Mouse (Mus musculus) lung, adult 2 months (tissue): ENCODE results near the gene Arl6ip5. TPM values are rescaled to one million over a fixed set of nuclear protein-coding genes. Genes with fewer than 3 reads are reported as not detected.

Source experiments
- DNase-seq: peaks from one replicate; pipeline ENCODE4 v3.0.0; 2022
- H3K4me1 ChIP-seq: fragments of 200-500 bp; 2 replicates; pipeline ENCODE4 v1.6.1; 2011; ENCODE audit warnings: low read length; ENCODE audit not compliant: control insufficient read depth, insufficient read depth
- H3K4me3 ChIP-seq: fragments of 200-500 bp; replicated peaks from 2 replicates; pipeline ENCODE3; 2011; ENCODE audit warnings: low read depth, mild to moderate bottlenecking, control low read depth, low read length; ENCODE audit errors: extremely low read depth
- CTCF ChIP-seq: fragments of 200-500 bp; IDR thresholded peaks from 2 replicates; pipeline ENCODE4 v1.5.1; 2011; ENCODE audit warnings: mild to moderate bottlenecking, low read length, control low read depth; ENCODE audit not compliant: insufficient read depth
- POLR2A ChIP-seq: fragments of 200-500 bp; IDR thresholded peaks from 2 replicates; pipeline ENCODE4 v1.6.1; 2011; ENCODE audit warnings: low read depth, mild to moderate bottlenecking, control low read depth, low read length, borderline replicate concordance; ENCODE audit errors: extremely low read depth
- WGBS: fragments of 180-500 bp; shearing (Covaris S2); methylation state at CpG from one replicate; pipeline ENCODE4 v1.1.7; 2018; 5-methylcytosine and 5-hydroxymethylcytosine counted together
- polyA plus RNA-seq: library from polyadenylated mRNA; depleted of rRNA; stranded (reverse); fragments of >200 nt; gene quantifications from 2 replicates; pipeline ENCODE4 v1.2.3, GENCODE M21; 2012

Arl6ip5 gene
- polyA plus RNA-seq, 1 experiment: 80.0 TPM

DNA sequence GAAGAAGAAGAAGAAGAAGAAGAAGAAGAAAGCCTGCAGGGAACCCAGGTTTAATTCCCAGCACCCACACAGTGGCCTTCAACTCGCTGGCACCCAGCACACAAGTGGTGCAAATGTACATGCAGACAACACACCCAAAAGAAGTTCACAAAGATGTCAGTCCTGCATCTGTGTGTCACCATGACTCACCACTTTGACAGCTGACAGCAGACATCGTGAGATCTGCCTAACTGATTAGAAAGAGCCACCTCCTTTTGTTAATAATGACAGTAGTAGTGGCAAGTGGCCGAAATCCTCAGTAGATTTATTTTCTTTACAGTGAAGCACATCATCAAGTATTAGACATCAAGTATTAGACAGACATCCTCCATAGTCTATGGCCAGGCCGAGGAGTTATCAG lies 3.4 kb upstream of the Arl6ip5 start:
- 64% methylated on average over 4 of the region's 4 CpGs for WGBS

DNA sequence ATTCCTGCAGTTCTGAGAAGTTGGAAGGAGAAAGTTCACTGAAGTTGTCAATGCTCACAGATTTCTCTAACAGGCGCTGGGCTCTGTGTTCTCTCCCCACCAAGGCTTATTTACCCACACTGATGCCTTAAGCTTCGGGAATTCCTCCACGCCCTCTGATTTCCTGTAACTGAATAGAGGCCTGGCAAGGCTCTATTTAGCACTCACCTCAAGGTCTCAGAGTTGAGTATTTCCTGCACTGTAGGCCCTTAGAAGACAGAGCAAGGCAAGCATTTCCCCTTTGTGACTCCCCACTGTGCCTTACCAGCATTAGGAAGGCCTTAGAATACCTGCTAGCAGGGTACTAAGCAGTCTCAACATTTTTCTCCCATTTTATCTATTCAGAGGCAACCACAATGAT lies 2.1 kb upstream of the Arl6ip5 start:
- 33% methylated on average over 3 of the region's 3 CpGs for WGBS
- DNase-seq: no peak
- no peak overlapping the region for H3K4me3 ChIP-seq
- TF ChIP-seq POLR2A: no peak
- no peak for TF ChIP-seq CTCF
- peaks cover 15% of the 10 kb centered on the region for H3K4me1 ChIP-seq

More for the DNA sequence above, 3.4 kb upstream of the Arl6ip5 start:
- Histone ChIP-seq H3K4me1 (peaks cover 14% of the 10 kb centered on the region), H3K4me3 (no peak overlapping the region)
- TF ChIP-seq POLR2A (no peak), CTCF (no peak)
- DNase-seq: no peak

DNA sequence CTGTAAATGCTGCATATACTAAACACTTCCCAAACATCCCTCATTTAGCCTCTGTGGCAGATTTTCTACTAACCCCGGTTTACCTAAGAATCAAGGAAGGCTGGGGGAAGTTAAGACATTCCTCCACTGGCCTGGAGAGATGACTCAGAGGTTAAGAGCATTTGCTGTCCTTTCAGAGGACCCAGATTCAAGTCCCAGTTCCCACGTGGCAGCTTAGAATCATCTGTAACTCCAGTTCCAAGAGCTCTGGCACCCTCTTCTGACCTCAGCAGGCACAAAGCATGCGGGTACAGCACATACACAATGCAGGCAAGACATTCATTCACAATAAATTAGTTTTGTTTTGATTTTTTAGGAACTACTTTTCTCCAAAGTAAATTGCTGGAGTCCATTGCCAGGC lies 1.3 kb upstream of the Arl6ip5 start:
- TF ChIP-seq CTCF: 0 out of 2 replicates have a peak, but pooled peaks have one; percentile 7
- TF ChIP-seq POLR2A: no peak
- no peak overlapping the region for H3K4me3 ChIP-seq
- peaks cover 19% of the 10 kb centered on the region for H3K4me1 ChIP-seq
- DNase-seq: no peak
- 43% methylated on average over 3 of the region's 3 CpGs for WGBS

DNA sequence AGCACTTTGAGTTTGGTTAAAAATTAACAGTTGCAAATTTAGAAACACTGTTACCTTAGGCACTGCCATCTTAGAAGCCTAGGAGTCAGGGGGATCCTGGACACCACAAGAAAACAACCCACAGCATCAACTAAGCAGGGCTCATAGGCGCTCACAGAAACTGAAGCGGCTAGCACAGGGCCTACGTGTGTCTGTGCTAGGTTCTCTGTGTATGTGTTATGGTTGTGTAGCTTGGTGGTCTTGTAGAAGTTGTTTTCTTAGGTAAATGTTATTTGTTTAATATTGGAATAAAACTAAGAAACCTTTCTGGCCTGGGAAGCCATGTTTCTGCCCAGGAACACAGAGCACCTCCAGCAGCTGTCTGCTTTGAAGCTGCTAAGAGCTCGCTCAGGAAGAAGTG lies 738 bp upstream of the Arl6ip5 start:
- Histone ChIP-seq H3K4me3 (no peak overlapping the region), H3K4me1 (peaks cover 13% of the 10 kb centered on the region)
- no peak for DNase-seq
- no peak for TF ChIP-seq POLR2A
- no peak for TF ChIP-seq CTCF
- WGBS: 88% methylated on average over 4 of the region's 4 CpGs

DNA sequence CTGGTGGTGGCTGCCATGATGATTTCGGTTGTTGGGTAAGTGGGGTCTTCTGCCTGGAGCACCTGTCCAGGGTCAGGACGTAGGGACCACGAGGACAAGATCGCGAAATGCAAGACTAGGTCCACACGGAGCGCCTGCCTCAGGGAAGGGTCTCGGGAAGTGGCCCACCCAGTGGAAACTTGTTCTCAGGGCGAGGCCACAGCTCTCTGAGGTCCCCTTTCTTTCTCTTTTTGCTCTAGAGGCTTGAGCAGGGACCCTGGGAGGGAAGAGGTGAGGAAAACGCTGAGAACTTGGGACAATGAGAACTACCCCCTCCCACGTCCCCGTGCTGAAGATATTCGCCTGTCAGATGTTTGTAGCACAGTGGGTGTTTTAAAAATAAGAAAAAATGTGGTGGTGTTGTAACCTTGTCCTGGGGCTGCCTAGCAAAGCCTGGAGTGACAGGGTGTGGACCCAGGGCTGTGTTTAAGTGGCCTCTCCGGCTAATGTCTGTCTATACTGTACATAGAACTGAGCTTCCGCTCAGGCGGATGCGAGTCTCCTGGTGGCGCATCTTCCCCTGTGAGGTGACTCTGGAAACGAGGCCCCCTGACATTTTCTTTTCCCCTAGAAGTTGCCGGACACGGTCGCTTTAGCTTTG lies 593 bp downstream of the Arl6ip5 start:
- under 1% methylated on average over 22 of the region's 22 CpGs for WGBS
- no peak for TF ChIP-seq POLR2A
- TF ChIP-seq CTCF: no peak
- peaks cover 13% of the 10 kb centered on the region for H3K4me1 ChIP-seq
- peak overlapping the region; percentile 96 for H3K4me3 ChIP-seq
- DNase-seq: peak; percentile 59

DNA sequence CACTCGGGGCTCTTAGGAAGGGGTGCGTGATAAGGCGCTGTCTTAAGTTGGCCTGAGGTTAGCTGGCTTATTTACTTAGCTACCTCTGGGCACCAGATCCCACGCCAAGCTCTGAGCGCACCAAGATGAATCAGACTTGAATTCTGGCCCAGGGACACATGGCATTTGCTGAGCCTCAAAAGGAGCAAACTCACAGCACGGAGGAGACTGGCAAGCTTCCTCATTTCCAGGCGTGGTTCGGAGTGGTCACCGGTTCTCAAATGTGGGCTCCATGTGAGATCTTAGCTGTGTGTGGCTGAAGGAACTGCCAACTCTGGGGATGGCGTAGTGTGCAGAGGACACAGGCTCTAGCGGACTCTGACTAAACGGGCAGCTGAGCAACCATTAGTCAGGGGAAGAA lies 1.5 kb downstream of the Arl6ip5 start:
- DNase-seq: peak; percentile 41
- 12% methylated on average over 12 of the region's 12 CpGs for WGBS
- peak overlapping the region; percentile 21 for H3K4me3 ChIP-seq
- H3K4me1 ChIP-seq: peaks cover 13% of the 10 kb centered on the region
- TF ChIP-seq POLR2A: no peak
- no peak for TF ChIP-seq CTCF

DNA sequence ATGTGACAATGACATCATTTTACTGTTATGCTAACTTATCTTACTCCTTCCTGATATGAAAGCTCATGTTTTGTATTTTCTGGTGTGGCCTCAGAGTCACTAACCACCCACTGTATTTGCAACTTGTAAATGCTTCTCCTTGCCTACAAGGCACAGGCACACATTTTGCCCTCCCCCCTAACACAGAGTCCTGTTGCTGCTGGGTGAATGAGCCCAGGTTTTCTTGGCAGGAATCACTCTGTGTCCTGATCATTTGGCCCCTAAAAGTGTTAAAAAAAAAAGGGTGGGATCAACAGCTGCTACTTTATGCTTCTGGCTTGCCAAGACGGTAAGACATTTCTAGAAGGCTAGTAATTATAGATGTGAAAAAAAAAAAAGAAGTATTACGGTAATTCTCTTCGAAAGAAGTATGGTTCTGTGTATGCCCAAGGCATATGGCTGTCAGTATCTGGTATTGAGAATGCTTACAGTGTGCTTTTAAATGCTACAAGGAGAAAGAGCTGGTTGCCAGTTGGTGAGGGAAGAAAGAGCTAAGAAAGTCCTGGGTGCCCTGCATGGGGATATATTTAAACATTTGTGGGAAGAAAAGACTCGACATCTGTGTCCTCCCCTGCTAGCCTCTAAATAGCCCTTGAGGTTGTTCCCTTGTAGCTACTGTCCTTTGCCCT lies 5.8 kb downstream of the Arl6ip5 start:
- 59% methylated on average over 4 of the region's 4 CpGs for WGBS
- Histone ChIP-seq H3K4me1 (peaks cover 10% of the 10 kb centered on the region), H3K4me3 (no peak overlapping the region)
- DNase-seq: no peak
- TF ChIP-seq POLR2A: no peak
- no peak for TF ChIP-seq CTCF

DNA sequence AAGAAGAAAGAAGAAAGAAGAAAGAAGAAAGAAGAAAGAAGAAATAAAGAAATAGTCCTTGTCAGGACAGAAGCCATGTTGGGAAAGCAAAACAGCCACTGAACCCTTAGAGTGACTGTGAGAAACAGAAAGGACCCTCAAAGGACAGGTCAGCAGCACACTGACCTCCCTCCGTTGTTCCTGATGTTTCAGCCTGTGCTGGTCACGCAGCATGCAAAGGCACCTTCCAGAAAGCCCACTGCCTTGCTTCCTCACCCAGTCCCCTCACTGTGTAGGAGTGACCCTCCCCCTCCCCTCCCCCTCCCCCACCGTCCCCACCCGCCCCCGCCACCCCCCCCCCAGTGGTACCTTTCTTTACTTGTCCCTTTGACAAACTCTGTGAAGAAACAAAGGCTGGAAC lies 10.2 kb downstream of the Arl6ip5 start:
- H3K4me1 ChIP-seq: peaks cover 6% of the 10 kb centered on the region; the same call in 1 of the 2 replicates
- no peak for DNase-seq
- no peak for TF ChIP-seq CTCF
- no peak for TF ChIP-seq POLR2A
- no peak overlapping the region for H3K4me3 ChIP-seq
- WGBS: 65% methylated on average over 5 of the region's 5 CpGs

DNA sequence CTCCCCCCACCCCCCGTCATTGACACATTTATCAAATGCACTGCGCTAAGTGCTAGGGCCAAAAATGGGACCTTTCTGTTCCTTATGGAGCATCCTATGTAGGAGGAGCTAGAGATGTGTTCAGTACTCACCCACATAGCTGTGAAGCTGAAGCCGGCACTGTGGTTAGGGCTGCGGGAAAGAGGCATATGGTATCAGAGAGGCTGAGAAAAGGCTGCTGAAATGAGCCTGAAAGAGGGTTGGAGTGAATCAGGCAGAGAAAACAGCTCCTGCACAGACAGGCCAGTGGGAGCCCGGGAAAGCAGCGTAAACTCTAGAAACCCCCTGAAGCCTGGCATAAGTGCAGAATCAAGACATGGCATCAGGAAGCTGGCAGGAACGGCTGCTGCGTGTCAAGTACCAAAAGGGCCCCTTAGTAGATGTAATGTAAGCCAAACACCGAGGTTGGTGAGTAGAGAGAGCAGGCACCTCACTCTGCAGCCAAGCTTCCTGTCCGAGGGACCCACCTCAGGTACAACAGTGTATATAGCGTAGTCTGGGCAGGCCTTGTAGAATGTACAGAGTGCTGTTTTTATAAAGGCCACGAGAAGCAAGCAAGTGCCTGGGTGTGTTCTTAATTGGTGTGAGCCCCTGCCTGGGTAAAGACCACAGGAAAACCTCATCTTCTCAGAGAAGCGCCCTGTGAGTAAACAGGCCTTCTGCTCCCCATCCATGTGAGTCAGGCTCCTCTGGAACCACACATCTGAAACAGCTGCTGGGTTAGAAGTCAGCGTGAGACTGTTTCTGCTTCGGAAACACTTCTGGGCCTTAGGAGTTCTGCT lies 10.9 kb downstream of the Arl6ip5 start:
- 59% methylated on average over 15 of the region's 15 CpGs for WGBS
- TF ChIP-seq POLR2A: no peak
- TF ChIP-seq CTCF: no peak
- no peak for DNase-seq
- H3K4me1 ChIP-seq: peaks cover 6% of the 10 kb centered on the region; the same call in 1 of the 2 replicates
- H3K4me3 ChIP-seq: no peak overlapping the region

DNA sequence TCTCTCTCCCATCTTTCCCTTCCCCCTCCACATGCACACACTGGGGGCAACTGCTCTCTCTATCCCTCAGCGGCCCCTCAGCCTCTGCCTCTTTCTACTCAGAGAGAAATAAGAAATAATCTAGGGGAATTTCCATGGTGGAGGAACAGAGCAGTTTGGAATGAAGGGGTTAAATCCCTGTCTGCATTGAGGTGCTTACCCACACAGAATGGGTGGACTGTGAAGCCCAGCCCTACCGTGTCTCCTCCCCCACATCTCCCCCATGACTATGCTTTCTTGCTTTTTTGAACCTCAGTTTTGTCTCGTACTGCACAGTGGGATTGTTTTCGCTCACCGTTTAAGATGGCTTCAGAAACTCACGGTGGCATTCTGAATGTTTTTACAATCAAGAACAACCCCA lies 11.8 kb downstream of the Arl6ip5 start:
- peaks cover 6% of the 10 kb centered on the region; the same call in 1 of the 2 replicates for H3K4me1 ChIP-seq
- H3K4me3 ChIP-seq: no peak overlapping the region
- TF ChIP-seq CTCF (no peak), POLR2A (no peak)
- 59% methylated on average over 6 of the region's 6 CpGs for WGBS
- DNase-seq: no peak
